Mouse (Mus musculus) cortical plate, adult 2 months (tissue): Measurements from ENCODE around the gene Zfp839.

Experiments used
- CTCF ChIP-seq: fragments of 200-500 bp; IDR thresholded peaks from 2 replicates; pipeline ENCODE4 v1.5.1; 2011; ENCODE audit warnings: mild to moderate bottlenecking, control low read depth, low read length; ENCODE audit not compliant: insufficient read depth; ENCODE audit errors: extremely low read depth
- POLR2A ChIP-seq: fragments of 200-500 bp; IDR thresholded peaks from 2 replicates; pipeline ENCODE4 v1.6.1; 2011; ENCODE audit warnings: mild to moderate bottlenecking, low read length, control low read depth; ENCODE audit not compliant: insufficient read depth; ENCODE audit errors: extremely low read depth

GRCm38 (mm10) chr12:110854786-110855737 lies 5.0 kb downstream of the Zfp839 start:
- no peak for TF ChIP-seq POLR2A
- TF ChIP-seq CTCF: no peak
